8 mouse cellular contexts compared by ENCODE assay signal in the genomic region with DNA sequence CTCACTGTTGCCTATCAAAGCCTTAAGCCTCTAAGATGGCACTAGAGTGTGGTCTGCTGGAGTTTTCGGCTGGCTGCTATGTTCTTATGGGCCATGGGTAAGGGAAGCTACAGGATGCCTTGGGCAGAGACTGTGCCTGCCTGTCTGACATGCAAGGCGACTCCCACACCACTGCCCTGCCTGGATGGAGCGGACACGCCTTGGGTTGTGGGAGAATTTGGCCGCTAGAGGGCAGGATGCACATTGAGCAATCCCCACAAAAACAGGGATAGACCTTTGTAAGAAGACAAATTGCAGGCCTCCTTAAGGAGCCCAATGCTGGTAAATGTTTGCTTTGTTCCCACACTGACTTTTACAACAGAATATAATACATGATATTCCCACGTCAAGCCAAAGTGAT.
A peak's percentile ranks its signal among the peaks of the same experiment; 100 is the strongest.
DNase-seq lines count a peak whose midpoint lies in the region; ATAC-seq and TF ChIP-seq lines count a peak whose summit lies in the region.

No protein-coding gene starts in this region.

- H3K36me3 ChIP-seq in CH12.LX (replicated peaks in 1 of 2; ENCODE audit: control insufficient read depth in 1 of 2, insufficient read depth in 1 of 2, low read length in 1 of 2) = no peaks in the 10 kb centered on the region
- H3K36me3 ChIP-seq in embryonic facial prominence, embryonic 15.5 days = no peaks in the 10 kb centered on the region
- H3K36me3 ChIP-seq in heart, embryonic 10.5 days = no peaks in the 10 kb centered on the region
- no peaks in the 10 kb centered on the region for H3K36me3 ChIP-seq in kidney, embryonic 16.5 days (ENCODE audit: insufficient read depth, low read length)
- H3K36me3 ChIP-seq in liver, embryonic 11.5 days (ENCODE audit: control insufficient read depth, insufficient read depth, low read length) = no peaks in the 10 kb centered on the region

- H3K4me2 ChIP-seq in CH12.LX (ENCODE audit: insufficient read depth, low read depth, poor library complexity, severe bottlenecking) = no peak overlapping the region
- H3K4me2 ChIP-seq in embryonic facial prominence, embryonic 15.5 days (replicated peaks) = no peak overlapping the region
- no peak overlapping the region for H3K4me2 ChIP-seq in kidney, embryonic 16.5 days (replicated peaks; ENCODE audit: low read depth, low read length)
- H3K4me2 ChIP-seq in liver, embryonic 11.5 days = no peak overlapping the region

- ATAC-seq in embryonic facial prominence, embryonic 15.5 days (ENCODE audit: insufficient number of reproducible peaks, low FRiP score, low TSS enrichment, low read depth) = 0 out of 2 replicates have a peak, but pooled peaks have one; percentile 7
- peak; percentile 73 for ATAC-seq in kidney, embryonic 16.5 days (ENCODE audit: low FRiP score, low TSS enrichment)
- no peak for ATAC-seq in liver, embryonic 11.5 days (replicated peaks; ENCODE audit: low FRiP score)

- no peak for TF ChIP-seq EP300 in CH12.LX (IDR thresholded peaks at IDR 0.05; ENCODE audit: low read length)

- peak; percentile 63 to 77 for TF ChIP-seq CTCF in CH12.LX (conservative IDR thresholded peaks at IDR 0.05 in 1 of 2, IDR thresholded peaks at IDR 0.05 in 1 of 2; ENCODE audit: low read depth in 2 of 2, low read length in 2 of 2)

- 8% methylated on average over 6 of the region's 6 CpGs for WGBS in embryonic facial prominence, embryonic 15.5 days
- 11% methylated on average over 6 of the region's 6 CpGs for WGBS in heart, embryonic 10.5 days
- 14% methylated on average over 6 of the region's 6 CpGs for WGBS in kidney, embryonic 16.5 days
- WGBS in liver, embryonic 11.5 days = 10% methylated on average over 6 of the region's 6 CpGs

- DNase-seq in CH12.LX (ENCODE audit: extremely low read depth) = peak; percentile 57
- DNase-seq in adrenal gland, postnatal 4 days (ENCODE audit: low spot score in 2 of 2) = peak; percentile 42 to 50
- peak; percentile 82 for DNase-seq in heart, embryonic 10.5 days (ENCODE audit: low spot score)
- DNase-seq in liver, embryonic 11.5 days (ENCODE audit: low spot score) = peak; percentile 56
- DNase-seq in ovary, postnatal 14 days (ENCODE audit: low spot score) = peak; percentile 77
- peak; percentile 38 to 74 for DNase-seq in thymus, postnatal 10 days (ENCODE audit: low spot score in 2 of 2)

- no peaks in the 10 kb centered on the region for H3K4me1 ChIP-seq in CH12.LX (ENCODE audit: control insufficient read depth in 1 of 2, insufficient read depth in 2 of 2)
- H3K4me1 ChIP-seq in embryonic facial prominence, embryonic 15.5 days = no peaks in the 10 kb centered on the region
- H3K4me1 ChIP-seq in heart, embryonic 10.5 days = no peaks in the 10 kb centered on the region
- H3K4me1 ChIP-seq in kidney, embryonic 16.5 days (ENCODE audit: insufficient read depth, low read length) = no peaks in the 10 kb centered on the region; the same call in 1 of the 2 replicates
- no peaks in the 10 kb centered on the region for H3K4me1 ChIP-seq in liver, embryonic 11.5 days (replicated peaks; ENCODE audit: control insufficient read depth, insufficient read depth, low read length)

- dilution Hi-C loops in CH12.LX (cut with MboI; ENCODE audit: extremely low pct_ligation_motif_present, extremely low pct_unique_long_range_greater_than_20kb, low sequenced_read_pairs) = no loop called here

- H3K9ac ChIP-seq in CH12.LX (ENCODE audit: insufficient read depth, low read depth) = no peak overlapping the region
- no peak overlapping the region for H3K9ac ChIP-seq in embryonic facial prominence, embryonic 15.5 days
- H3K9ac ChIP-seq in kidney, embryonic 16.5 days (replicated peaks; ENCODE audit: low read length) = no peak overlapping the region
- H3K9ac ChIP-seq in liver, embryonic 11.5 days (ENCODE audit: low read depth, low read length) = no peak overlapping the region

- peak; percentile 72 for TF ChIP-seq RAD21 in CH12.LX (IDR thresholded peaks at IDR 0.05; ENCODE audit: low read depth, low read length)

- H3K4me3 ChIP-seq in CH12.LX (replicated peaks in 1 of 3; ENCODE audit: low read depth in 2 of 3, low read length in 2 of 3, poor library complexity in 1 of 3) = no peak overlapping the region
- no peak overlapping the region for H3K4me3 ChIP-seq in embryonic facial prominence, embryonic 15.5 days (replicated peaks)
- H3K4me3 ChIP-seq in heart, embryonic 10.5 days = no peak overlapping the region
- H3K4me3 ChIP-seq in kidney, embryonic 16.5 days (ENCODE audit: low read length) = no peak overlapping the region
- H3K4me3 ChIP-seq in liver, embryonic 11.5 days (ENCODE audit: low read depth, low read length) = no peak overlapping the region

- H3K27me3 ChIP-seq in CH12.LX (replicated peaks) = no peaks in the 10 kb centered on the region
- H3K27me3 ChIP-seq in embryonic facial prominence, embryonic 15.5 days = no peaks in the 10 kb centered on the region
- H3K27me3 ChIP-seq in heart, embryonic 10.5 days (ENCODE audit: insufficient read depth, poor library complexity, severe bottlenecking) = peaks cover 4% of the 10 kb centered on the region; the same call in 1 of the 2 replicates
- H3K27me3 ChIP-seq in kidney, embryonic 16.5 days (ENCODE audit: insufficient read depth, low read length) = no peaks in the 10 kb centered on the region
- no peaks in the 10 kb centered on the region for H3K27me3 ChIP-seq in liver, embryonic 11.5 days (replicated peaks; ENCODE audit: control insufficient read depth, insufficient read depth, low read length)

- no peak overlapping the region for H3K27ac ChIP-seq in CH12.LX (ENCODE audit: insufficient read depth, low read depth)
- no peak overlapping the region for H3K27ac ChIP-seq in embryonic facial prominence, embryonic 15.5 days (replicated peaks)
- no peak overlapping the region for H3K27ac ChIP-seq in heart, embryonic 10.5 days
- no peak overlapping the region for H3K27ac ChIP-seq in kidney, embryonic 16.5 days (ENCODE audit: low read length)
- H3K27ac ChIP-seq in liver, embryonic 11.5 days (ENCODE audit: low read depth, low read length) = no peak overlapping the region

- in situ Hi-C loops in CH12.LX (cut with MboI; ENCODE audit: low pct_ligation_motif_present, low pct_unique_long_range_greater_than_20kb, low sequenced_read_pairs) = loop anchor here (5.0 kb wide), 1 partner anchor 394 kb away; no protein-coding TSS in a partner anchor

- peaks cover 6% of the 10 kb centered on the region for H3K9me3 ChIP-seq in CH12.LX (replicated peaks; ENCODE audit: low read length)
- H3K9me3 ChIP-seq in embryonic facial prominence, embryonic 15.5 days (replicated peaks) = no peaks in the 10 kb centered on the region
- H3K9me3 ChIP-seq in heart, embryonic 10.5 days = no peaks in the 10 kb centered on the region
- no peaks in the 10 kb centered on the region for H3K9me3 ChIP-seq in kidney, embryonic 16.5 days (ENCODE audit: low read length)
- H3K9me3 ChIP-seq in liver, embryonic 11.5 days (ENCODE audit: control insufficient read depth, low read length) = no peaks in the 10 kb centered on the region

- TF ChIP-seq POLR2A in CH12.LX (IDR thresholded peaks at IDR 0.05; ENCODE audit: low read depth, low read length) = no peak

- no peaks in the 10 kb centered on the region for H3K79me2 ChIP-seq in CH12.LX (replicated peaks; ENCODE audit: control insufficient read depth, extremely low read depth, insufficient read depth, poor library complexity, severe bottlenecking)

TF ChIP-seq in CH12.LX, 34 proteins besides CTCF, POLR2A, EP300 and RAD21:
- TF ChIP-seq ELF1 (IDR thresholded peaks at IDR 0.05; ENCODE audit: low read depth, low read length) (no peak), SMC3 (IDR thresholded peaks at IDR 0.05; ENCODE audit: low read depth, low read length) (peak; percentile 86)
